Mouse (Mus musculus): Measurements from ENCODE around the gene Arhgap44. TPM values are rescaled to one million over a fixed set of nuclear protein-coding genes. Genes with fewer than 3 reads are reported as not detected.

Arhgap44 gene
- polyA plus RNA-seq, 1 experiment = 8.4 TPM

DNA sequence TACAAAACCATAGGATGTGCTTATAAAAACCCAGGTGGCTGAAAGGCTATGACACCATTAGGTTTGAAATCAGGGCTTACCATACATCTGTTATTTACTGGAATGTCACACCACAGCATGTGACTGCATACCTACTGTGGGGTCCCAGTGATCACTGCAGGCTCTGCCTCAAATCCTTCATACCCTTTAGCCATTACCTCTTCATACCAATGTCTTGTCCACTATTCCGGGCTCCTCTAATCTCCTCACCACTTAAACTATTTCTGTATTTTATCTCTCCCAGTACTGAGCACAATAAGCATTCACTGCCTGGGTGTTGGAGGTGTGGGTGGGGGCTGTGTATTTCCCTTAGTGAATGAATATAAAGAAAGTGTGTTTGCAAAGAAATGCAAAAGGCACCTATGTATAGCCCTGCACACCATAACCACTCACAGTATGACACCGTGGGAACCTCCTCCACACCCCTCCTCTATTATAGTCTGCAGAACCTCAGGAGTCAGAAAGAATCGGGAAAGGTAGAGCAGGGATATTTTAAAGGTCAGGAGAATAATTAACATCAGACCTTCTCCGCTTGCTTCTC is 19.8 kb downstream of the Arhgap44 start:
- Histone ChIP-seq H3K27ac (ENCODE audit: insufficient read depth, low read length) (no peak overlapping the region), H3K4me3 (ENCODE audit: insufficient read depth, low read length) (no peak overlapping the region), H3K4me1 (ENCODE audit: control insufficient read depth, insufficient read depth, low read length) (peaks cover 3% of the 10 kb centered on the region; the same call in 1 of the 2 replicates)
- no peak for TF ChIP-seq CTCF (IDR thresholded peaks at IDR 0.05; ENCODE audit: borderline replicate concordance, insufficient read depth, low read length)
- no peak for TF ChIP-seq POLR2A (IDR thresholded peaks at IDR 0.05; ENCODE audit: low read depth, low read length)

DNA sequence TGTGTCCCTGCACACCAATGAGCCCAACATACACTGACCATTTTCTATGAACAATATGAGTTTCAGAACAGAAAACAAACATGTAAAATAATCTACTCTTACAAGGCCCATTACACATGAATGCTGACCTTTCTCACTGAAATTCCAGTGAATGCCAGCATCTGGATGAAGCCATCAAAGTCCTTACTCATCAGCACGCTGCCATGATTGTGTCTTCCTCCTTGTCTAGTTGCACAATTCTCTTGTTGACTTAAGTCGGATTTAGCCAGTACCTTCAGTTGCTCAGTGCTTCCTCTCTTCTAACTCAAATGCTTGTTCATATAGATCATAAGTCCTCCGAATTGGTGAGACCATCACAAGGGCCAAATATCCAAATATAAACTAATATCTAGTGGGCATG is 23.7 kb downstream of the Arhgap44 start:
- TF ChIP-seq POLR2A (IDR thresholded peaks at IDR 0.05; ENCODE audit: low read depth, low read length) = no peak
- TF ChIP-seq CTCF (IDR thresholded peaks at IDR 0.05; ENCODE audit: borderline replicate concordance, insufficient read depth, low read length) = no peak
- no peak overlapping the region for H3K4me3 ChIP-seq (ENCODE audit: insufficient read depth, low read length)

GRCm38 (mm10) chr11:65137145-65137652 is 25.6 kb downstream of the Arhgap44 start:
- TF ChIP-seq CTCF (IDR thresholded peaks at IDR 0.05; ENCODE audit: borderline replicate concordance, insufficient read depth, low read length) = no peak
- no peak for TF ChIP-seq POLR2A (IDR thresholded peaks at IDR 0.05; ENCODE audit: low read depth, low read length)
- Histone ChIP-seq H3K4me3 (ENCODE audit: insufficient read depth, low read length) (no peak overlapping the region), H3K4me1 (ENCODE audit: control insufficient read depth, insufficient read depth, low read length) (peaks cover 3% of the 10 kb centered on the region; the same call in 1 of the 2 replicates), H3K27ac (ENCODE audit: insufficient read depth, low read length) (no peak overlapping the region)

More for the DNA sequence above, 23.7 kb downstream of the Arhgap44 start:
- Histone ChIP-seq H3K27ac (ENCODE audit: insufficient read depth, low read length) (no peak overlapping the region), H3K4me1 (ENCODE audit: control insufficient read depth, insufficient read depth, low read length) (peaks cover 3% of the 10 kb centered on the region; the same call in 1 of the 2 replicates)

- Histone ChIP-seq H3K4me1 (ENCODE audit: control insufficient read depth, insufficient read depth, low read length) (peaks cover under 1% of the 10 kb centered on the region; the same call in 1 of the 2 replicates), H3K27ac (ENCODE audit: insufficient read depth, low read length) (no peak overlapping the region), H3K4me3 (ENCODE audit: insufficient read depth, low read length) (no peak overlapping the region)
- TF ChIP-seq POLR2A (IDR thresholded peaks at IDR 0.05; ENCODE audit: low read depth, low read length) = no peak
- no peak for TF ChIP-seq CTCF (IDR thresholded peaks at IDR 0.05; ENCODE audit: borderline replicate concordance, insufficient read depth, low read length)
Measured at GRCm38 (mm10) chr11:65135251-65135739, 27.5 kb downstream of the Arhgap44 start.

GRCm38 (mm10) chr11:65133661-65134060 is 29.1 kb downstream of the Arhgap44 start:
- Histone ChIP-seq H3K4me3 (ENCODE audit: insufficient read depth, low read length) (no peak overlapping the region), H3K27ac (ENCODE audit: insufficient read depth, low read length) (no peak overlapping the region)
- TF ChIP-seq POLR2A (IDR thresholded peaks at IDR 0.05; ENCODE audit: low read depth, low read length) = no peak
- TF ChIP-seq CTCF (IDR thresholded peaks at IDR 0.05; ENCODE audit: borderline replicate concordance, insufficient read depth, low read length) = no peak

GRCm38 (mm10) chr11:65129110-65129509 is 33.7 kb downstream of the Arhgap44 start:
- peak; percentile 14; the same call in 1 of the 2 replicates for TF ChIP-seq CTCF (IDR thresholded peaks at IDR 0.05; ENCODE audit: borderline replicate concordance, insufficient read depth, low read length)
- TF ChIP-seq POLR2A (IDR thresholded peaks at IDR 0.05; ENCODE audit: low read depth, low read length) = no peak
- Histone ChIP-seq H3K4me1 (ENCODE audit: control insufficient read depth, insufficient read depth, low read length) (no peaks in the 10 kb centered on the region), H3K4me3 (ENCODE audit: insufficient read depth, low read length) (no peak overlapping the region), H3K27ac (ENCODE audit: insufficient read depth, low read length) (no peak overlapping the region)

More at GRCm38 (mm10) chr11:65133661-65134060, 29.1 kb downstream of the Arhgap44 start:
- no peaks in the 10 kb centered on the region for H3K4me1 ChIP-seq (ENCODE audit: control insufficient read depth, insufficient read depth, low read length)

GRCm38 (mm10) chr11:65128666-65129065 is 34.1 kb downstream of the Arhgap44 start:
- H3K27ac ChIP-seq (ENCODE audit: insufficient read depth, low read length) = no peak overlapping the region
- TF ChIP-seq POLR2A (IDR thresholded peaks at IDR 0.05; ENCODE audit: low read depth, low read length) = no peak
- TF ChIP-seq CTCF (IDR thresholded peaks at IDR 0.05; ENCODE audit: borderline replicate concordance, insufficient read depth, low read length) = no peak
- H3K4me3 ChIP-seq (ENCODE audit: insufficient read depth, low read length) = no peak overlapping the region
- H3K4me1 ChIP-seq (ENCODE audit: control insufficient read depth, insufficient read depth, low read length) = no peaks in the 10 kb centered on the region

DNA sequence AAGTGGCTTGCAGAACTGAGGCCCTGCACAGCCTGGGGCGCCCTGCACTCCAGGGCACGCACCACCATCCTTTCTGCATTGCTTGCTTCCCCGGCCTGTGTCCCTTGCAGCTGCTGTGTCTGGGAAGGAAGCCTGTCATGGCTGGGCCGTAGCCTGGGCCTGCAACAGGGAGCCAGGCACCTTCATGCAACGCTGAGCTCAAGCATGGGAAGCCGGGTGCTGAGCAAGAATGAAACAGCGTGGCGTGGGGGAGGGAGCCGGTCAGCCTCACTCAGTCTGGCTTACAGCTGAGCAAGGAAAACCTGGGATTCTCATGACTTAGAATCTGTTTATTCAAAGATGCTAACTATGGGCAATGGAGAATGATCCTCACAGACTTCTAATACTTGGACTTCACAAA is 36.2 kb downstream of the Arhgap44 start:
- H3K27ac ChIP-seq (ENCODE audit: insufficient read depth, low read length) = no peak overlapping the region
- TF ChIP-seq POLR2A (IDR thresholded peaks at IDR 0.05; ENCODE audit: low read depth, low read length) = no peak
- no peak for TF ChIP-seq CTCF (IDR thresholded peaks at IDR 0.05; ENCODE audit: borderline replicate concordance, insufficient read depth, low read length)
- H3K4me3 ChIP-seq (ENCODE audit: insufficient read depth, low read length) = no peak overlapping the region
- H3K4me1 ChIP-seq (ENCODE audit: control insufficient read depth, insufficient read depth, low read length) = no peaks in the 10 kb centered on the region

DNA sequence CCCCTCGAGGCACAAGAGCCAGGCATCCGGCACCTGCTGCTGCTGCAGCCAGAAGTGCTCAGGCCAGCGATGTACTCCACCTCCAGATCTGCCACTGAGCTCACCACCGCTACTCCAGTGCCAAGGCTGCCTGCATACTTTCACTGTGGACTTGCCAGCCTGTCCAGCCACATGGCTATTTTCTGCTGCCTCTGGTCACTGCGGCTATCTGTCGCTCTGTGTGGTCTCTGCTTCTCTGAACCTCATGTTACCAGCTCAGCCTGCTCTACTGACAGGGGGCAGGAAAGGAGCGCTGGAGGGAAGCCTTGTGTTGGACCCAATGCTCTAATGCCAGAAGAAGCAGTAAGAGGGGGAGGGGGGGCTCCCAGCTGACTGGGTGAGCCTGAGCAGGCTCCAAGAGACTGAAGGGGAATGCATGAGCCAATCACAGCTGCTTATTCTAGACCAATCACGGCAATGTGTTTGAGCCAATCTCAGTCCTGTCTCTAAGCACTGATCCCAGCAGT is 37.8 kb downstream of the Arhgap44 start:
- H3K27ac ChIP-seq (ENCODE audit: insufficient read depth, low read length) = no peak overlapping the region
- no peaks in the 10 kb centered on the region for H3K4me1 ChIP-seq (ENCODE audit: control insufficient read depth, insufficient read depth, low read length)
- no peak overlapping the region for H3K4me3 ChIP-seq (ENCODE audit: insufficient read depth, low read length)
- TF ChIP-seq CTCF (IDR thresholded peaks at IDR 0.05; ENCODE audit: borderline replicate concordance, insufficient read depth, low read length) = no peak

DNA sequence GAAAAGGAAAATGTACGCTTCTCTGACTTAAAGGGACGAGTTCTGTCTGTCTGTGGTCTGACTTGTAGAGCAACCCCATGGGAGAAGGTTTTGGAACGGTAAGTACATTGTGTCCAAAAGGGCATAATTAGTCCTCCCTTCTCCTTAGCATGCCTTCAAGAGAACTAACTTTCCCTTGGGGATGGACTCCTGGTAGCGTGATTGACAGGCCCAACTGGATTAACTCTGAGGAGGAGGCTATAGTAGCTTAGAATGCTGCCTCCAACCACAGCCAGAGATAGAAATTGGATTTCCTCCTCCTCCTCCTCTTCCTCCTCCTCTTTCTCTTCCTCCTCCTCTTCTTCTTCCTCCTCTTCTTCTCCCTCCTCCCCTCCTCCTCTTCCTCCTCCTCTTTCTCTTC is 42.5 kb downstream of the Arhgap44 start:
- Histone ChIP-seq H3K27ac (ENCODE audit: insufficient read depth, low read length) (no peak overlapping the region), H3K4me1 (ENCODE audit: control insufficient read depth, insufficient read depth, low read length) (no peaks in the 10 kb centered on the region), H3K4me3 (ENCODE audit: insufficient read depth, low read length) (no peak overlapping the region)
- TF ChIP-seq CTCF (IDR thresholded peaks at IDR 0.05; ENCODE audit: borderline replicate concordance, insufficient read depth, low read length) = no peak
- TF ChIP-seq POLR2A (IDR thresholded peaks at IDR 0.05; ENCODE audit: low read depth, low read length) = no peak

Measured in embryonic fibroblast, embryonic 13.5 days (primary cell).